Mouse (Mus musculus) left cerebral cortex, adult 11 months (tissue): ENCODE results near the gene Ugt1a6b.

ENCODE experiments used
- DNase-seq: peaks from one replicate; pipeline ENCODE4 v3.0.0; 2022; ENCODE audit warnings: low spot score

Ugt1a6b gene

GRCm38 (mm10) chr1:88262255-88262654, 159.2 kb downstream of the Ugt1a6b start:
- DNase-seq, result no peak

- no peak for DNase-seq
These were observed 159.9 kb downstream of the Ugt1a6b start for GRCm38 (mm10) chr1:88262961-88263360.

- no peak for DNase-seq
These were observed 160.7 kb downstream of the Ugt1a6b start for GRCm38 (mm10) chr1:88263778-88264177.

GRCm38 (mm10) chr1:88264237-88264868, 161.3 kb downstream of the Ugt1a6b start:
- DNase-seq, result no peak

GRCm38 (mm10) chr1:88264869-88265240, 161.8 kb downstream of the Ugt1a6b start:
- no peak for DNase-seq

GRCm38 (mm10) chr1:88266123-88266522, 163.1 kb downstream of the Ugt1a6b start:
- DNase-seq, result no peak

- no peak for DNase-seq
These were observed 164.4 kb downstream of the Ugt1a6b start for GRCm38 (mm10) chr1:88267489-88267888.

- no peak for DNase-seq
These were observed 165.0 kb downstream of the Ugt1a6b start for GRCm38 (mm10) chr1:88268070-88268469.
